Mouse (Mus musculus) cerebellum, postnatal 36 days (tissue): ENCODE results near the gene Cdkn1a.
"Not testable (repeated sequence)": the region's sequence is repeated elsewhere in the genome, so short reads cannot be mapped to it uniquely, and the experiment has no call there.

Experiments used
- DNase-seq, 2 experiments: peaks; one replicate each; pipeline ENCODE4 v3.0.0; 2021 to 2022; ENCODE audit warnings: mixed read lengths in 2 of 2

Gene Cdkn1a

DNA sequence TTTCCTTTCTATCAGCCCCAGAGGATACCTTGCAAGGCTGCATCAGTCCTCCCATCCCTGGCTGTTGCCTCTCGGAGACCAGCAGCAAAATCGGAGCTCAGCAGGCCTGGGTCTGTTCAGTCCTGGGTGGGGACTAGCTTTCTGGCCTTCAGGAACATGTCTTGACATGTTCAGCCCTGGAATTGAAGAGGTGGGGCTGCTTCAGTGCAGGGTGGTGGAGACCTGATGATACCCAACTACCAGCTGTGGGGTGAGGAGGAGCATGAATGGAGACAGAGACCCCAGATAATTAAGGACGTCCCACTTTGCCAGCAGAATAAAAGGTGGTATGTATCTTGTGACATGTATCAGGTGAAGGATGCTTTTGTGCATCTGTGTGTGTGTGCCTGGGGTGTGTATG is at the start of gene Cdkn1a:
Gene Cdkn1a, plus strand, starts transcription at position 201 of the 400 bp plus-strand sequence.
- DNase-seq: no peak

DNA sequence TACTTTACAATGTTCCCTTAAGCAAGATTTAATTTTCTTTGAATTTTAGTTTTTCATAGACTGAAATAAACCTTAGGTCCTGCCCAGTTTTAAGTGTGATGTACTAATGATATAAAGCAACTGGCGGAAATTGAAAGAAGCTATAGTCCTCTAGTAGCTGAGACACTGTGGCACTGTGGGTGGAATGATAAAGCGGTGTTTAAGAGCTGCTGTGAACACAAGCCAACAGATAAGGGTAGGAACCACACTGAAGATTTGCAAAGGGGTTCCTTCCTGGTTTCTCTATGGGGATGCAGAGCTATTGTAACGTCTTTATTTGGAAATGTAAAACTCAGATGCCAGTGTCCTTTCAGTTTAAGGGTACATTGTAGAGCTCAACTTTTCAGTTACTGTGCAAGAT is 49.1 kb upstream of the Cdkn1a start:
- not testable (repeated sequence) for DNase-seq

DNA sequence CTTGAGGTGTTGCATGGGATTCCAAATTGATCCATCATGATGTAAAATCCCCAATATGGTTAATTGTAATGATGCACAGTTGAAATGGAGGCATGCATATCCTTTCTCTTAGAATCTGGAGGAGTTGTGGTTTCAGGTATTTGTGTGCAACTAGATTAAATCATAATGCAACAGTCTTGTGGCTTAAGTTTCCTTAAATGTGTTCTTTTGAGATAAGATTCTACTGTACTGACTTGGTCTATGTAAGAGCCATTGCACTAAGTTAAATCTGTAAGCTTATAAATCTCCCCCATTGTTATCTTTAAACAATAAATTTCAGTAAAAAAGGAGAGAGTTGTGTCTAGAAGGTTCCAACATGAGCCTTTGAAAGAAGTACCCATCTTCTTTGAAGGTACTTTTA is 48.2 kb upstream of the Cdkn1a start:
- no peak for DNase-seq

DNA sequence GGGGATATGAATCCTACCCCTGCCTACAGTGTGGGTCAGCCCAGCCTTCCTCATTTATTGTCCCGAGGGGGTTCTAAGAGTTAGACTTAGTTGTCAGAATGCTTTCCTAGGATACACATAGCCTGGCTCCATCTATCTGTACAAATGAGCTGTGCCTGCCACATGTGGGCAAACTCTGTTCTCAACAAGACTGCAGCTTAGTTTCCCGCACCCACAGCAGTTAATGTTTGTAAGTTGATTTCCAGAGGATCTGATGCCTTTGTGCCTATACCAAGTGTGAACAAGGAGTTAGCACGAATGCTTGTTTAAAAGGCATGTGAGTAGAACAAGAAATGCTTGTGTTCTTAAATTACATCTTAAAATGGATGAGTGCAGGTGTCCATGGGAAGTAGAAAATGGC is 47.2 kb upstream of the Cdkn1a start:
- DNase-seq: no peak

DNA sequence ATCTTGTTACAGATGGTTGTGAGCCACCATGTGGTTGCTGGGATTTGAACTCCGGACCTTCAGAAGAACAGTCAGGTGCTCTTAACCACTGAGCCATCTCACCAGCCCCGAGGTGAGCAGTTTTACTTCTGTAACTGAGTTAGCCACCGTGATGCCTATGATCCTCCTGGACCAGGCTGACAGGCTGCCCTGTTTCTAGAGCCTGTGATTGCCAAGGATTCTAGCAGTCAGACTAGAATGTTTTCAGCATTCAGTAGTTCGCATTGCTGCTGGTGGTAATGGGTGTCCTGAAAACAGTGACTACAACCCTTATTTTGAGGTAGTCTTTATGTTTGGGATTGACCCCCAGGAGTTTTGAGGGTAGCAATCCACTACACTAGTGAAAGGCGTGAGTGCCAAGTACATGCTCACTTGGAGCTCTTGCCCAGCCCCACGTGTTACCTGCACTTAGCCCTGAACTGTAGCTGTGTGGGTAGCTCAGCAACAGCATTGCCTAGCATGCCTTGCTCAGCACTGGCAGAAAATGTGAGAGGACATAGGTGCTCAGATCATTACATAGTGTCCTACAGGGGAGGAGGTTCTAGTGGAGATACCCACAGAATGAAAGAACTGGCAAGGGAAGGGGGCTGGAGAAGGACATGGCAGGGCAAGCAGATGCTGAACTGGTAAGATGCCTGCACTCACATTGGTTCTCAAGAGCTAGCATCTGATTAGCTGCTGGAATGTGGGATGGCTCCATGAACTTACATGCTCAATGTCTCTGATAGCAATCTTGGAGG is 46.4 kb upstream of the Cdkn1a start:
- DNase-seq: no peak

DNA sequence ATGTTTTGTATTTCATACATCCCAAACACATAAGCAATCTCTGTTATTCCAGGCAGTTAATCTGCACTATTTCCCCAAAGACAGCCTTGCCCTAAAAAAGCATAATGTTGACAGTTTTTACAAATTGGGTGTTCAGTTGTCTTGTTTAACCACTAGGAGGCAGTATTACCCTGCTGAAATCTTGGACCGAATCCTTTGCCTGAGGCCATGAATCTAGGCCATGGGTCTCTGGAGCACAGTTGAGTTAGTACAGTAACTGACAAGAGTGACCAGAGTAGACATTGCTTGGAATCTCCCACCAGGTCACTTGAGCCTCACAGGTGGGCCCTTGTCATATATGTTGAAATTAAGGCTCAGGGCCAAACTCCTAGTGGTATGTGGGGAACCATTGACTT is 45.9 kb upstream of the Cdkn1a start:
- DNase-seq: no peak

DNA sequence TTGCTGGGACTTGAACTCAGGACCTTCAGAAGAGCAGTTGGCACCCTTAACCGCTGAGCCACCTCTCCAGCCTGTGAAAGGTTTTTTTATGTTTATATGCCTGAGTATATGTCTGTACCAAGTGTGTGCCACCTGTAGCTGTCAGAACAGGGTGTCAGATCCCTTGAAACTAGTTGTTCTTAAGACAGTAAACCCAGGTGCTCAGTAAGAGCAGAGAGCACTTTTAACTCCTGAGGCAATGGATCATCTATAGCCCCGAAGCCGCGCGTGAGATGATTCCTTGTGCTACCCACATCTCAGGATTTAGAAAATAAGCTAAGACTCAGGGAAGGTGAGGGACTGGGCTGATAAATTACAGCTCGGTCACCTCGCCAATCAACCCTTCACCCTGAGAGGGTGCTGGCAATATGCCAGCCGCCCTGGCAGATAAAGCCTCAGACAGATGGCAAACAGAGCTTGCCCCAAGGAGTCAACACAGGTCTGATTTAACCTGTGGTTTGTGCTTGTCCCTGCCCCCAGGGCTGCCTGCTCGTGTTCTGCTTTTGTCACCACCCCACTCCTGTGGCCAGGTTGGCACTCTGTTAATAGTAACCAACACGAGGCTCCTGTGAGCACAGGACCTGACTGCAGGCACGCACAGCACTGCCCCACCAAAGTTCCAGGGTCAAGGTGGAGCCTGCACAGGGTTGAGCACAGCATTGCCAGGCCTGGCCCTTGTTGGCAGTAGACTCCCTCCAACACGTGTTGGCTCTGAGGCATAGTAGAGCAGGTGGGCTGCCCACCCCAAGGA is 44.8 kb upstream of the Cdkn1a start:
- DNase-seq: peak; percentile 75 to 79

DNA sequence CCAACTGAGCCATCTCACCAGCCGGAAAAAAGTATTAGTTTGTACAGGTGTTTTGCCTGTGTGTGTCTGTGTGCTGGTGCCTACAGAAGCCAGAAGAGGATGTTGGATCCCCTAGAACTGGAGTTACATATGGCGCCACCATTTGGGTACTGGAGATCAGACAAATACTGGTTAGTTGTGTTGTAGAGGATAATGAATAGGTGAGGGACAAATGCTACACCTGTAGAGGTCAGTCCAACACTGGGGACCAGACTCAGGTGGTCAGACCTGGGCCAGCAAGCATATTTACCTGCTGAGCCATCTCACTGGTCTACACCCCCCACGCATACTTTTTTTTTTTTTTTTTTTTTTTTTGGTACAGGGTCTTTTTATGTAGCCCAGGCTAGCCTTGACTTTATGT is 43.9 kb upstream of the Cdkn1a start:
- DNase-seq: no peak

DNA sequence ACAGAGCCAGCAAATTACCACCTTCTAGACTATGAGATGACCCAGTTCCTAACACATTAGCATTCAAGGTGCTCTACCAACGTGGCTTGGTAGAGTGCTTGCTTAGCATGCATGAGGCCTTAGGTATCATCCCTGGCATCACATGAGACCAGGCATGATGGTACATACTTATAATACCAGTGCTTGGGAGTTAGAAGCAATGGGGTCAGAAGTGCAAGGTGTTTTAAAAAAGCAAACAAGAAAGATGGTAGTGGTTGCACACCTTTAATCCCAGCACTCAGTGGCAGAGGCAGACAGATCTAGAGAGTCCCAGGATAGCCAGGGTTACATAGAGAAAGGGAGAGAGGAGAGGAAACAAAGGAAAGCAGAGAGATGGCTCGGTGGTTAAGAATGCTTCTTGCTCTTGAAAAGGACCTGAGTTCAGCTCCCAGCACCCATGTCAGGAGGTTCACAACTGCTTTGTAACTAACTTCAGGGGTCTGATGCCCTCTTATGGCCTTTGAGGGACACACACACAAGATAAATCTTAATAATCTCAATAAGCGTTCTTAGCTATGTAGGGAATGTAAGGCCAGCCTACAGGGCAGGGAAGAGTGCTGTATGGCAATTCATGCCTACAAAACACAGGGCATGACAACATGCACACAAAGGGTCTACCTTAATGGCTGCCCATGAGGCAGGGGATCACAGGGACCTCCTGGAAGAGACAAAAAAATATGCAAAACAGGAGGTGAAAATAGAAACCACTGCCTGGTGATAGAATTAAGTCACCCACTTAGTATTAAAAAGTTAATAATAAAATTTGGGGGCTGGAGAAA is 42.9 kb upstream of the Cdkn1a start:
- no peak for DNase-seq

DNA sequence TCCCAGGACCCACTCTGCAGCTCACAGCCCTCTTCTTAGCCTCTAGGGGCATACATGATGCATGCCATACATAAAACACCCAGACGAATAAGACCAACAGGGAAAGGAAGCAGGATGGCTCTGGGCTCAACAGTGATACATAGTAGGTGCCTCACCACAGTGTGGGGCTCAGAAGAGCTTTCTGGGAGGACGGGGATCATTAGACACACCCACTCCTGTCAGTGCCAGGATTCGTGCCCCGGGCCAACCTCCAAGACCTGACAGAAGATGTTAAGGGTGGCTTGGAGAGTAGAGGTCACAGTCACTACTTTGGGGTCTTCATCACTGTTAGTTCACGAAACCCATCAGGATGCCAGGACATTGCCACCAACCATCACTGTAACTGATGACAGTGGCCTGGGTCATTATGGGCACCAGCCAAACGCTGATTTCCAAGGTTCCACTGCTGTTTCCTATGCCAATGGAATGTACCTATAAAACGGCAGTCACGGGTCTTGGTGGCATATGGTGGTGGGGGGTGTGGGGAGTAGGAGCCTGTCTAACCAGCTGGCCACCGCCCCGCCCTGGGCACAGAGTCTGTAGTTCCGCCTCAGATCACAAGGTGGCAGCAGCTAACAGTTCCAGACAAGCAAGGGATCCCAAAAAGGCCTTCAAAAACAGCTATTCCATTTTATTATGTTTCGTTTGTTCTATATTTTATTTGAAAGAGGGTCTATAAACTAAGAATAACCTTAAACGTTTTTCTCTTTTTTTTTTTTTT is 41.8 kb upstream of the Cdkn1a start:
- peak; percentile 92 to 96 for DNase-seq

DNA sequence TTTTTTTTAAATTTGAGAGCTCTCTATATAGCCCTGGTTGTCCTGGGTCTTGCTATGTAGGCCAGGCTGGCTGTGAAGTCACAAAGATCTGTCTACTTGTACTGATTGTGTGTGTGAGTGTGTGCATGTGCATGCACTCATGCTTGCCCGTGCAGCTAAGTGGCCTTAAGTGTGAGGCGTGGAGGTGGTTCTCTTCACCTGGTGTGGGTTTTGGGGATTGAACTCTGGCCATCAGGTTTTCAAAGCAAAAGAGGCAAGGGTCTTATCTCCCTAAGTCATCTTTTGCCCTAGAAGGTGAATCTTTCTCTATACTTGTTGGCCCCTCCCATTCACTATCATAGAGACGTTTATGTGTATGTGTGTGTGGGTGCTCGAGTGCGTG is 41.3 kb upstream of the Cdkn1a start:
- no peak for DNase-seq

DNA sequence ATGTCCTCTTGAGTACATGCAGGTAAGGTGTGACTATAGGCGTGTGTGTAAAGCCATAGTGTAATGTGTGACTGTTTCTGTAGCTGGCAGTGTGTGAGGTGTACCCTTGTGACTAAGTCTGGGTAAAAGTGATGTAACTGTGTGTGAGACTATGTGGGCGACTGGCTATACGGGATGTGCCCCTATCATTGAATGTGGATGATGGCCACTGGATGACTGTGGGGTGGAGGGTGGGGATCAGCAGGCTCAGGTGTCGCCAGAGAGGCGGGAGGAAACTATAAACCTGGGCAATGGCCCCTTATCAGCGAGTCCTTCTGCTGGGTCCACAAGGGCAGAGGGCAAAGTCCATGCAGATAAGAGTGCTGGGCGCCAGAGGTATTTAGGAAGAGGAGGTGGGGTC is 40.9 kb upstream of the Cdkn1a start:
- DNase-seq: no peak

DNA sequence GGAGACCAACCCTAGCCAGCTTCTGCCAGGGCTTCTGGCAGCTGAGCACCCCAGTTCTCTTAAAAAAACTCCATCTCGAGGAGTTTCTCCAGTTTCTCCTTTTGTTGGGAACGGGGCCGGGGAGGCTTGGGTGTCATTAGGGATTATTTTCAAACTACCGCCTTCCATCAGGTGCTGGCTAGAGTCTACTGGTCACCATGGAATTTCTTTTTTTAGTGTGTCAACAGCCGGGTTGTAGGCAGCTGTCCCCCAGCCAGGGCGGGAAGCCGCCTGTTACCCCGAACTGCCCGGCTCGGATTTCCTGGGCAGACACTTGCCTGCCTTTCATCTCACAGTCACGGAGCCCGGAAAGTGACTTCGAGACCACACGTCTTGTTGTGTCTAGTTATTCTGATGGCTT is 40.0 kb upstream of the Cdkn1a start:
- DNase-seq: peak; percentile 28 to 33

DNA sequence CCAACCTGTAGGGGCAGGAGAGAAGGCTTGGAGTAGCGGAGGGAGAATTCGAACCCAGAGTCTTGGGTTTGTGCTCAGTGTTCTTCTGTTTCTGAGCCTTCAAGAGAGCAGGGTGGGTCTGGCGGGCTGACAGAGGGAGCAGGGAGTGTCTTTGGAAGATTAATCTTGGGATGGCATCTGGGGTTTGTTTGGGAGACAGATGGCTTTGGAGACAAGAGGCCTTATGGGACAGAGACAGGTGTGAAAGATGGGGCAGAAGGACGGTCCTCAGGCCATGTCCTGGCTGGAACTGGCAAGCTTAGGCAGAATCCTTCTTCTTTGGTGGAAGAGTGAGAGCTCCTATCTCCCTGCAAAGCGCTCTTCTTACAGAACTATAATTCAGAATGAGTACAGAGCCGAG is 37.7 kb upstream of the Cdkn1a start:
- peak; percentile 32 to 37 for DNase-seq

DNA sequence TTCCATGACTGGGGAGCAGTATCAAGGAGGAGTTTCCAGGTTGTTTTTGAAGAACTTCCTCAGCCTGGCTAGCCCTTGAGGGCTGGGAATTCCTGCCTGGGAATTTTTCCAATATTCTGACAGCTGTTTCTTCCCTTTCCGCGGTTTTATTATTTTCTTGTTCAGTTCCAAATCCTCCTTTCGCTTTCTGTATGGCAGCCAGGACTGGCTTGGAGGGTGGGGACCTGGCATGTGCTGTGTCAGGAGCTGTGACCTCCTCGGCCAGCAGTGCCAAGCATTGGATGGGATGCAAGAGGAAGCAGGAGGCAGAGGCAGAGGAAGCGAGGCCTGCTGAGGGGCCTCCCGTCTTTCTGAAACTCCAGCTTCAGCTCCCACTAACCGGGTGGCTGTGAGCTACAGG is 36.9 kb upstream of the Cdkn1a start:
- DNase-seq: no peak

DNA sequence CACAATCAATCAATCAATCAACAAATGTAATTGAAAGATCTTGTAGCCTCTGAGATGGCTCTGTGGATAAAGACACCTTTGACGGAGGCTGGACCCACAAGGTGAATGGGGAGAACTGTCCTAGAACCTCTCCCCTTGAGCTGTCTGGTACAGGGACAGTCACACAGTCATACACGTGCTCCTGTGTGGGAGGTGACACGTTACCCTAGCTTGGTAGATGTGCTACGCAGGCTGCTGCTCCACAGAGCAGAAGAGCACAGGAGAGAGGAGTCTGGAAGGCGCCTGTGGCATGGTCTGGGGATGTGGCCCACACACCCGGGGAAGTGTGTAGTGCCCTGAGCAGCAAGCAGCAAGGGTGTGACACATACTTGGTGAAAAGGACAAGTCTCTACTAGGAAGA is 36.3 kb upstream of the Cdkn1a start:
- DNase-seq: no peak

DNA sequence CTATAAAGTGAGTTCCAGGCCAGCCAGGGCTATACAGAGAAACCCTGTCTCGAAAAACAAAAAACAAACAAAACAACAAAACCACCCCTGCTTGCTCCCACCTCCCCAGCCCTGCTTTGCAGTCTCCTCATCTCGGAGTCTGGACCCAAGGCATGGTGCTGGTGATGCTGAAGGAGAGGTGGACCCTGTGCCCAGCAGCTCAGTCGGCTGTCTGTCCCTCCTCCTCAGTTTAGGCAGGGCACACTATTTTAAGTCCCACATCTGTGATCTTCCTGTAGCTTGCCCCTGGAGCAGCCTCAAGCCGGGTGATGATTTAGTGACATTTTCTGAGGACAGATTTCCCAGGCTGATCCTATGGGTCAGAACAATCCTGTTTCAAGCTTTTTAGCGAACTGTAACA is 35.2 kb upstream of the Cdkn1a start:
- no peak for DNase-seq

DNA sequence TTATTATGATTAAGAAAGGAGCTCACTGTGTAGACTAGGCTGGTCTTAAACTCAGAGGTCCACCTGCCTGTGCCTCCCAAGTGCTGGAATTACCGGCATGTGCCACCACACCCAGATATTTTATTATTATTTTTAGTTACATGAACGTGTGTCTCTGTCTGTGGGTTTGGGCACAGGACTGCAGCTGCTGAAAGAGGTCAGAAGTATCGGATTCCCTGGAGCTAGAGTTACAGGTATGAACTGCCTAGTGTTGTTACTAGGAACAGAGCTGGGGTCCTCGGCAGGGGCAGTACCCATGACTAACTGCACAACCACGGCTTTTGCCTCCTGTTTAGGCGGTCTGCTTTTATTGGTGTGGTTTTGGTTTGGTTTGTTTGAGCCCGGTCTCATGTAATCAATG is 34.6 kb upstream of the Cdkn1a start:
- no peak for DNase-seq

DNA sequence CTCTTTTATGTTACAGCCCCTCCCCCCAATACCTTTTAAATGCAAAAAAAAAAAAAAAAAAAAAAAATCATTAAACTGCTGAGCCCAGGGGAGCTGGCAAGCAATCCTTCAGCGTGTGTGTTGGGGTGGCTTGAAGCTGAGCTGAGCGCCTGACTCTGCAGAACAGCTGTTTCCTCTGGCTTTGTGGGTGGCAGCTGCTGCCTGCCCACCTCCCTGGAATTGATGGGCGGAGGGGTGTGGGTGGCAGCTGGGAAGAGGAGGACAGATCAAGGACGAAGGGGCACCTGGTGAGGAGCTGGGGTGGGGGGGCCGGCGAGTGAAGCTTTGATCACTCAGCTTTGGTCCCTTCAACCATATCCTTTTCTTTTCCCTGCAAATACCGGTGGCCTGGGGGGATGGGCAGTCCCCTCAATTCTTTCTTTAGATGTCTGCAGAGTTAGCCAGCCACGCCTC is 34.1 kb upstream of the Cdkn1a start:
- DNase-seq: no peak

DNA sequence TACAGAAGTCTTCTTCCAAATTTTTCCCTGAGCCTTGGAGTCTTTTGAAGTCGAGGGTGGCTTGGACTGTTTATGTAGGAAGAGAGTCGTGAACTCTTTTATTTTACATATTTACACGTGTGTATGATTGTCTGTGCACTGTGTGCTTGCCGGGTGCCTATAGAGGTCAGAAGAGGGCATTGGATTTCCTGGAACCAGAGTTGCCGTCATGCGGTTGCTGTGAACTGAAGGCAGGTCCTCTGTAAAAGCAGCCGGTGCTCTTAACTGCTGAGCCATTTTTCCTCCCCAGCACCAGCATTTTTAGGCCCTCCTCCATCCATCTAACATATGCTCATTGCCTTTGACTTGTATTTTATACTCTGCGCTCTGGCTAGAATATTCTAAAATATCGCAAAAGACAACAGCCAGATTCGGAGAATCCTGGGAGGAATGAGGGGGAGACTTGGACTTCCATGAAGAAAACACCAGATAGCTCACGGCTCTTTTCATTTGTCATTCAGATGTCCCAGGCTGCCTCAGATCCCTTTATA is 33.4 kb upstream of the Cdkn1a start:
- no peak for DNase-seq

DNA sequence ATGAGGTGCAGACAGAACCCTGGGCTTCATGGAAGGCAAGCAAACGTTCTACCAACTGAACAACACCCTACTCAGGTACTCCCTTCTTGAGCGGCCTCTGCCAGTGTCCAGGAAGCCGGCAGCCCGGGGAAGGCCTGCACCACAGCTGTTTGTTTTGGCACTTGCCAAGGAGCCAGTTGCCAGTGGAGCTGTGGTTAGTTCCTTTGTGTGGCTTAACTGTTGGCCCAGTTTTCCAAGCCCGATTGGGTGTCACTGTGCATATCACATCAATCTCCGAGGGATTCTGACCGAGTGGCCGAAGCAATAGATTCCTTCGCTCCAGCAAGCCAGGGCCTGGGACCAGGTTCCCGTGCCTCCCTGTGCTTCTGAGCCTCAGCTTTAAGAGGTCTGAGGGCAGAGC is 32.8 kb upstream of the Cdkn1a start:
- DNase-seq: no peak

DNA sequence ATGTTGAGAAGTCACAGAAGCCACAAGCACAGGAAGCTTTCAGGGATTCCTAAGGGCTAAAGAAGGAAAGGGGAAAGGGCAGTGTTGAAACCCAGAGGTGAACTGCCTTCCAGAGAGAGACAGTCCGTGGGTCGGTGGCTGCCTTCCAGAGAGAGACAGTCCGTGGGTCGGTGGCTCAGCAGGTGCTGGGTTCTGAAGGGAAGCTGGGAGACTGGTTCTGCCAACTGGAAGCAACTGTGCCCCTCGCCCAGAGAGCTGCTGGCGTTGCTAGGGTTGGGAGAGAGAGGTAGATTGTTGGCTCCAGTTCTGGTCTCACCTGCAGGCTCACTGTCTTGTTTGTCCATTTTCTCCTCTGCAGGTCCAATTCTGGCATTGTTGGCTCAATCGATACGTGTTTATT is 32.3 kb upstream of the Cdkn1a start:
- DNase-seq: no peak
